Mouse (Mus musculus): ENCODE results near the gene Blmh. TPM values are rescaled to one million over a fixed set of nuclear protein-coding genes. Genes with fewer than 3 reads are reported as not detected.
A peak's percentile ranks its signal among the peaks of the same experiment; 100 is the strongest.

The Blmh gene
- total RNA-seq (2021), result 10 to 100 TPM; 34.1 to 40.7 TPM

- intact Hi-C loops (cut with DNase I), result no loop called here
- no peak for DNase-seq
These were observed at the start of gene Blmh for GRCm38 (mm10) chr11:76924759-76925236. Gene Blmh (plus strand): TSS chr11:76924809.

DNA sequence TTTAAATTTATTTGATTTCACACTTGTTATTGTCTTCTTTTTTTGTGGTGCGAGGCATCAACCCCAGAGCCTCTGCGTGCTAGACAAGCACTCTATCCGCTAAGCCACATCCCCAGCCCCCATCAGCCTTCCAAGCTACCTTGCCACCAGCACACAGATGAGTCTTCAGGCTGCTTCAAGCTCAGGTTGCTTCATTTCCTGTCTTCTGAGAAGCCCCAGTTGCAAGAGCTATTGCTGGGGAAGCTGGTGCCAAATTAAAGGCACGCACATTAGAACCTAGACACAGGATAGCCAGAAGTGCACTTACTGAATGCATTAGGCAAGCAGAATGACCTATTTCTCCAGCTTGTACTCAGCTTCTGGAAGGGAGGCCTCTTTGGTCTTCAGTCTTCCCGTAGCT, 44.8 kb upstream of the Blmh start:
- intact Hi-C loops (cut with DNase I), result no loop called here
- DNase-seq, result no peak

- intact Hi-C loops (cut with DNase I), result no loop called here
- no peak for DNase-seq
These were observed 40.2 kb upstream of the Blmh start for GRCm38 (mm10) chr11:76884451-76884850.

DNA sequence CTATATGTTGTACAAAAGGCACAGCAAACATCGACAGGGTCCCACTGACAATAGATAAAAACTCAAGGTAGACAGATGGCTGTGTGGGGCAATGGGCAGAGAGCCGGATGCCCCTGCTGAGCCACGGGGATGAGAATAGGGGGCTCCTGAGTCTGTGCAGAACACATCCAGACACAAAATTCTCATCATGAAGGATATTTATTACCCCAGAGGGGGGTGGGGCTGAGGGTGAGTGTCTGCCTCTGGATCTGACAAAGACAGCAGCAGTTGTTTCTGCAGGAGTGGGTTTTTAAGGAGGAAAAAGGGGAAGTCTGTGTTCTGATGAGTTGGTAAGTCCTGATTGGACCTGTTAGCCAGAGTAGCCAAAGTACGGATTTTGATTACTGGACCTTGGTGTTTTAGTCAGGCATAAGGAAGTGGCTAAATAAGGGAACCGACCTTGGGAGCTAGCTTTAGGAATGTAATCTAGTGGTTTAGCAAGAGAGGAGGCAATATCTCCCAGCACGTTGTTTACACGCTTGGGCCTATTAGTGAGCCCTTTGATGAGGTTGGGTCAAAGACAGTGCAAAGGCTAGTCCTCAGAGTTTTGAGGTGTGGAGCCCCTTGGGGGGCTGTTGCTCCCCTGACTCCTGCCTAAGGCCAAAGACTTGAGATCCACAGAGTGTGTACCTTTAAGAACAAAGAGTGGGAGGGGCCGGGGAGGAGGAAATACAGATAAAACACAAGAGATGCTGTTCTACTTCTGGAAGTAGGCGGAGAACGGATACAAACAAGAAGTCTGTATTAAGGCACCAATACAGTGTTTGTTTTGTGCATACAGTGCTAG, 35.1 kb upstream of the Blmh start:
- intact Hi-C loops (cut with DNase I), result loop anchor here (5.0 kb wide), 1 partner anchor 212 kb away; the partner anchor contains the start of gene Trarg1
- DNase-seq, result peak; percentile 35 to 53

DNA sequence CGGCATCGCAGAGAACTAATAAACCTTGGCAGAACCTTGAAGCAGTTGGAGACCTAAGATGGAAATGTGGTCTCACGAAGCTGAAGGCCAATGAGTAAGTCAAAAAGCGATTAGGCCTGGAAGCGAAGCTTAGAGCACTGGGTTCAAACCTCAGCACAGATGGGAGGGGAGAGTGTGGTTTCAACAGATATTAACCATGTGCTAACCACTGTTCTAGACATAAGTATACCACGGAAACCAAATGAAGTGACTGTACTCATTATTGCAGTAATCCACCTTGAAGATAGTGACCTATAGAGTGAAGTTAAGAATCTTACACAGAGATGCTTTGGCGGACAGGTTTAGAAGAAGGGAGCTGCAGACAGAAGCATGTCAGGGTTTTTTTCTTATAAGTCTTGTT, 33.4 kb upstream of the Blmh start:
- intact Hi-C loops (cut with DNase I), result loop anchor here (5.0 kb wide), 1 partner anchor 214 kb away; the partner anchor contains the start of gene Trarg1
- DNase-seq, result no peak

DNA sequence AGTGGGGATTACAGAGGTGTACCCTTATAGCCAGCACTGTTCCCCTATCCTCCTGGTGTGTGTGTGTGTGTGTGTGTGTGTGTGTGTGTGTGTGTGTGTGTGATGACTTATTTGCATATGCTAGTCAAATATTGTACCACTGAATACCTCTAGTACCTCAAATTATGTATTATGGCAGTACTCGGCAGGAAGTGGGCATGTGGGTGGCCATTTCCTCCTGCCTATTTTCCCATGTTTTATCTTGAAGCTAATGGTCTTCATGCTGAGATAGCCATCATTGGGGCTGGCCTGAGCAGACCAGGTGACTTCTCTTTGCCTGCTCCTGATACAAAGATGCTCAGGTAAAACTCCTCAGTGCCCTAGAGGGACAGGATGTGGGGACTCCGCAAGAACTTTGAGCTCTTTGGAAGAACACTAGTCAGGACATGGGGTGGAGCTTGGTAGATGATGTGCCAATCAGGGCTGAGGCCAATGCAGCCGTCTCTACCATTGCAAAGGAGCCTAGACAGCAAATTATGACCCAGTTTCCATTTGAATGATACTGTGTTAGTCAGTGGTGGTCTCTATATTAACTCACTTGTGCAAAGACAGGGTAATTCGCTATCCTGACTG, 32.8 kb upstream of the Blmh start:
- no peak for DNase-seq
- intact Hi-C loops (cut with DNase I), result loop anchor here (5.0 kb wide), 1 partner anchor 215 kb away; the partner anchor contains the start of gene Trarg1

DNA sequence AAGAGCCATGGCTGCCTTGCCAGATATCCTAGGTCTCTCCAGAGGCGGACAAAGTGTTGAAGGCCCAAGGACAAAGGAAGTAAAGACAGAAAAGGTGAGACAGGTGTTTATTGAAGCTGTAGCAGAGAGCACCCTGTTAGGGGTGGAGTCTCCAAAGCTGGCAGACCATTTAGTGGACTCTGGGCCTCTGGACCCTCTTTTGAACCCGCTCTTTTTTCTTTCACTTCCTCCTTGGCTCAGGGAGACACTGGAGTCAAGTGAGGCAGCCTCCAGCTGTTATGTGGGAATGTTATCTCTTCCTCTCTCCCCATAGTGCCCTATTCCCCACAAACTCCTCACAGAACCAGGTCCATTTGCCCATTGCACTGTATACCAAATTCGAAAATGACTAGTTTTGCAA, 31.6 kb upstream of the Blmh start:
- no peak for DNase-seq
- intact Hi-C loops (cut with DNase I), result loop anchor here (5.0 kb wide), 1 partner anchor 216 kb away; the partner anchor contains the start of gene Trarg1

DNA sequence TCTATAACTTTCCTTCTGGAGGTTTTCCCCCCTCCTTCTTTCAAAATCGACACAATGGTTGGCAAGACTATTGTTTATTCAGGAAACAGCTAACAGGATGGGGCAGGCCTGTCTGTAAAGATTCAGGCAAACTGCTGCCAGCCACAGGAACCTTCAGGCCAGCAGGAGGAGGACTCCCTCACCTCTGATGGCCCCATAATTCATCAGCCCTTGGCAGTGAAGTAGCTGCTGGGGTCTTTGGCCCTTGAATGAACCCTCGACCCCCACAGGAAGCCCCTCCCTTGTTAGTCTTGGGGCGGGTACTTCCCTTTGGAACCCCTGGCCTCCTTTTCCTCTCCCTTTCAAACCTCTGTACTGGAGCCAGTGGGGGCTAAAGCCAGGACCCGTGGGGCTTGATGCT, 31.0 kb upstream of the Blmh start:
- peak; percentile 48 to 59 for DNase-seq
- intact Hi-C loops (cut with DNase I), result loop anchor here (5.0 kb wide), 1 partner anchor 216 kb away; the partner anchor contains the start of gene Trarg1

DNA sequence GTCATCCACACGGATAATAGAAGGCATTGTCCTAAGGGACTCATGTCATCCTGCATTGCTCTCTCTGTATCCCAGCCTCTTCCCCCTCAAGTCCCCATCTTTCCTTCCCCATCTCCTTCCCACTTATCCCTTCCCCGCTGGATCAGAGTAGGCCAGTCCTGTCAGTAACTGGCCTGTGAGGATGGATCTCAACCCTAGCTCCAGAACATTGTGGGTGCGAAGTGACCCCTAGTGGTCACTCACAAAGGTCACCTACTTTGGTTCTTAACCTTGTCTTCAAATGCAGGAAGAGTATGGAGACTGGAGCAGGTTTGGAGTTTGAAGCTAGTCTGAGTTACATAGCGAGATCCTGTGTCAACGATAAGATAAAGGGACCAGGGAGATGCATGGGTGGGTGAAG, 30.4 kb upstream of the Blmh start:
- intact Hi-C loops (cut with DNase I), result loop anchor here (1.0 to 5.0 kb wide), 3 partner anchors 83 to 217 kb away; partner anchors contain the start of gene Trarg1

DNA sequence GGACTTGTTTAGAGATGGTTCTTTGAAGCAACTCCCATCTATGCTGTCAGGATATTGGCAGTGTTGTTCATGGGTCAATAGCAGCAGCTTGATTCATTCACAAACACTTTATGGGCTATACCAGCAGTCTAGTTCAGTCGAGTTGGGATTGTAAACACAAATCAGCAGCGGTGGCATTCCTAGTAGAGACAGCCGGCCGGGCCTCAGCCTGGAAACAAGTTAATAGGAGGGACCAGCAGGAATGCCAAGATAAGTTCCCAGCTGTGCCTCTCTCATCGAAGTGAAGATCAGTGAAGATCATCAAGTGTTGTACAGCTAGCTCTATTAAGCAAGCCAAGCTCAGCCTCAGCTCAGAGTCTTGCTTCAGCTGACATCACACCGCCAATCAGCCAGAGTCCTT, 28.2 kb upstream of the Blmh start:
- DNase-seq, result no peak
- intact Hi-C loops (cut with DNase I), result no loop called here

More for the DNA sequence above, 30.4 kb upstream of the Blmh start:
- peak; percentile 66 to 69 for DNase-seq

DNA sequence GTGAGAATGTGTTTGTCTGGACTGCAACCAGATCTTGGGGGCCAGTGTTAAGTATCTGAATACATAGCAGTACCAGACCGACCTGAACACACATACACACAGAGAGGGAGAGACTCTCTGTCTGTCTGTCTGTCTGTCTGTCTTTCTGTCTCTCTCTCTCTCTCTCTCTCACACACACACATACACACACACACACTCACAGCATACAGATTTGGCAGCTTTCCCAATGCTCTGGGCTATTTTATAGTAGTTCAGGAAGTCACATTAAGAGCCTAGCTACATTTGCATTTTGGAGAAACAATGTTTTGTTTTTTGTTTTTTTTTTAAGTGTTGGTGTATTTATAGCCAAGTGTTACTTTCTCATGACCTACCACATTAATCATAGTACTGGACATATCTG, 27.5 kb upstream of the Blmh start:
- intact Hi-C loops (cut with DNase I), result no loop called here

DNA sequence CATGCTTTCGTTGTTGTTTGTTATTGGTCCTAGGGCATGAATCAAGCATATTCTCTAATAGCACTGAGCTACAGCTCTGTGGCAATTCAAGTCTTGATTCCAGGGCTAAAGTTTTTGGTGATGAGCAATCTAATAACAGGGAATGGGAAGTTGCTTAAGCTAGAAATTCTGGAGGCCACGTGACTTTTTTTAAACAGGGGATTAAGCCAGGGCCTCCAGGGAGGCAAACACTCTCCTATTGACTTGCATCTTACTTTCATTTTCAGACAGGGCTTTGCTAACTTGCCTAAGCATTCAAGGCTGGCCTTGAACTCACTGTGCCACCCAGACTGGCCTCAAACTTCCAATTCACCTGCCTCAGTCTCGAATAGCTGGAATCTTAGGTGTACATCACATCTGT, 26.7 kb upstream of the Blmh start:
- intact Hi-C loops (cut with DNase I), result no loop called here
- no peak for DNase-seq

More for the DNA sequence above, 27.5 kb upstream of the Blmh start:
- no peak for DNase-seq

DNA sequence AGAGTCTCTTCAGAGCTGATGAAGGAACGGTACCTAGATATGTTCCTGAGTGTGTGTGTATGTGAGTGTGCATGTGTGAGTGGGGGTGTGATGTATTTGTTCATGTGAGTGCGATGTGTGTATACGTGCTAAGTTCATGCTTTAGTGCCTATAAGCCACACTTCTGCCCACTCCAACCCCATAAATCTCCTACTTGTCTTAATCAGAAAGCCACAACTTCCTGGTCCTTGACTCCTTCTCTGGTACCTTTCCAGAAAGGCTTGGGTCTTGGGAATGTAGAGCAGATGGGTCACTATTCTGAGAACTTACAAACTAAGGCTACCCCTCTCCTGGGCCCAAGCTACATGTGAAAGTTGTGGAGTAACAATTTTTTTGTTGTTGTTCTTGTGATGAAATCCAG, 25.9 kb upstream of the Blmh start:
- intact Hi-C loops (cut with DNase I), result no loop called here
- DNase-seq, result no peak

GRCm38 (mm10) chr11:76899758-76900738, 24.6 kb upstream of the Blmh start:
- intact Hi-C loops (cut with DNase I), result loop anchor here (5.0 kb wide), 1 partner anchor 47 kb away; no protein-coding TSS in a partner anchor
- DNase-seq, result no peak

GRCm38 (mm10) chr11:76901579-76902361, 22.8 kb upstream of the Blmh start, which contains the start of gene Tmigd1:
Gene Tmigd1 (plus strand): TSS chr11:76902159.
- intact Hi-C loops (cut with DNase I), result loop anchor here (5.0 kb wide), 1 partner anchor 46 kb away; no protein-coding TSS in a partner anchor
- DNase-seq, result no peak

- no peak for DNase-seq
- intact Hi-C loops (cut with DNase I), result loop anchor here (5.0 kb wide), 1 partner anchor 43 kb away; no protein-coding TSS in a partner anchor
These were observed 20.3 kb upstream of the Blmh start for GRCm38 (mm10) chr11:76904340-76904739.

- intact Hi-C loops (cut with DNase I), result no loop called here
- DNase-seq, result no peak
These were observed 16.0 kb upstream of the Blmh start for GRCm38 (mm10) chr11:76908651-76909050.

GRCm38 (mm10) chr11:76911325-76912054, 13.1 kb upstream of the Blmh start:
- intact Hi-C loops (cut with DNase I), result no loop called here
- DNase-seq, result no peak

DNA sequence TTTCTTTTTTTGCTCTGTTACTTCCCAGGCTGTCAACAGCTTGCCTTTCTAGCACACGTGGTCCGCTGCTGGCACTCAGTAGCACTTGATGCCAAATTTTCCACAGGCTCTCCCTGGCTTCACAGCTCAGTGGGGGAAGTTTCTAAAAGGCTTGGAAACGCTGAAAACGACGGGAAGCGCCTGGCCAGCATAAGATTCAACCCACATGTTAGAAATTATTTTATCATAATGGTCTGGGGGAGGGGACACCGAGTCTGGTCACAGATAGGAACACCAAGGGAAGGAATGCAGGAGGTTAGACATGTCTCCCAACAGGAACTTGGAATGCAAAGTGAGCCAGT, 12.6 kb upstream of the Blmh start:
- intact Hi-C loops (cut with DNase I), result no loop called here
- DNase-seq, result no peak

Measured in heart, postnatal 36 days (tissue).